Mouse (Mus musculus) neutrophil, adult 5-6 weeks (primary cell): Measurements from ENCODE around the gene Ky. TPM values are rescaled to one million over a fixed set of nuclear protein-coding genes. Genes with fewer than 3 reads are reported as not detected.

ENCODE experiments used
- ATAC-seq: fragments of 151-379, 151-347 bp; 2 replicates; pipeline ENCODE4 v1.8.0; 2017; ENCODE audit warnings: mild to moderate bottlenecking, moderate TSS enrichment; ENCODE audit not compliant: insufficient number of reproducible peaks, poor library complexity, low FRiP score, severe bottlenecking; ENCODE audit errors: extremely low read depth
- total RNA-seq: library from RNA; stranded (forward); fragments of 200-1000 nt; gene quantifications from 2 replicates; pipeline ENCODE4 v1.2.3, GENCODE M21; 2017

Gene Ky
- total RNA-seq, 1 experiment from 2014 or later: not detected

- ATAC-seq: no peak
These were observed 5.8 kb upstream of the Ky start for GRCm38 (mm10) chr9:102499746-102500145.

GRCm38 (mm10) chr9:102501113-102501512 lies 4.4 kb upstream of the Ky start:
- no peak for ATAC-seq

DNA sequence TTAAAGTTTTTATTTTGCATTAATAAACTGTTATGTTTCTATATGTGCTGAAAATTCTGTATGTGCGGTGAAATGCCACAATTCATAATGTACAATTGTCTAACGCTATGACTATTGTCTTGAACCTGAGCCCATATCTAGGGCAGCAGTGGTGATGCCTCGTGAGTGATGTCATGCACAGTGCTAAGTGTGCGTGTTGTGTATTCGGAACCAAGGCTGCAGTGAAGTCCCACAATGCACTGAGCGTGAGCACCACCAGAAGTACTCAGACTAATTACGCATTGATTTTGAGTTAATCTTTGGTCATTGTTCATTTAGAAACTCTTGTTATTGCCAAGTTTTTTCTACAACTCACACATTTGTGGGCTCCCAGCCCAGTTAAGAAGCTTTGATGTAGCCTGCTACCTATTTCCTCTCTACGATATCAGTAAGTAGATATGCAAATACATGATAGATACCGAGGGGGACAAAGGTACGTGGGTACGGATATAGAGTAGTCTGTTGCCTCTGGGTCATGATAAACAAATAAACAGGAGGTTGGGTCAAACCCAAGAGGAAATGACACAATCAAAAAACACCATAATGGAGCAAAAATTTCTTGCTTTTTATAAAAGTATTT lies 3.4 kb upstream of the Ky start:
- no peak for ATAC-seq

GRCm38 (mm10) chr9:102504716-102505378 lies 703 bp upstream of the Ky start:
- no peak for ATAC-seq

- ATAC-seq: no peak
These were observed 2.8 kb downstream of the Ky start for GRCm38 (mm10) chr9:102508315-102508714.

- ATAC-seq: no peak
These were observed 5.9 kb downstream of the Ky start for GRCm38 (mm10) chr9:102511423-102511822.

DNA sequence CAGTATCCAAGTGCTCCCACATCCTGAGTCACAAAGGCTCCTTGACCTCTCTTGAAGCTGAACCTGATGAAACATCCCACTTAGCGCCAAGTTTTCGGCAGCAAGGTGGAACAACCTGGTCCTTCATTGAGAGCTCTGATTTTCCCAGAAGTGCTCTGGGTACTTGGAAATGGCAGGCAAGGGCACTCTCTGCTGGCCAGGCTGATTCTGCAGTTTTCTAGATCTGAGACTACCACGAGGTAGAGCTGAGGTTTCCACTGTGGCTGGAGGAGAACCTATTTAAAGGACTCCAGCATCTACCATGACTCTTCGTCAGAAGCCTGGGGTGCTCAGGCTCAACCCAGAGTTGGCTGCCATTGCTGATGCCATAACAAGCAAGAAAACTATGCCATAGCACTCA lies 8.0 kb downstream of the Ky start:
- no peak for ATAC-seq

DNA sequence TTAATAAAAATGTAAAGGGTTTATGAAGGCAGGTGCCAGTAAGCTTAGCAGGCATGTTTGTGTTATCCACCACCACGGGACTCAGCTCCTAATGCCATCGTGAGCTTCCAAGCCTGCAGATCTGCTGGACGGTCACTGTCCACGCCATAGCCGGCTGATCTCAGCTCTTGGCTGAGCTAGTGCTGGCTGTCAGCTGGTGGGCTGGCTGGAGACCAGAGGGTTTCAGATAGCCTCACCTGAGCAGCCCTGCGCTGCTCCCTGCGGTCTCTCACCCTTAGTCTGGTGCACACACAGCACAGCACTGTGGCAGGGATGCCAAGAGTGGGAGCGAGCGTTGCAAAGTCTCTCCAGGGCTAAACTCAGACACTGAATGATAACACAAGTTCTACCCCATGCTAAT lies 12.9 kb downstream of the Ky start:
- ATAC-seq: no peak

- ATAC-seq: peak; percentile 49; the same call in 1 of the 2 replicates
These were observed 15.8 kb downstream of the Ky start for GRCm38 (mm10) chr9:102521396-102521795.

DNA sequence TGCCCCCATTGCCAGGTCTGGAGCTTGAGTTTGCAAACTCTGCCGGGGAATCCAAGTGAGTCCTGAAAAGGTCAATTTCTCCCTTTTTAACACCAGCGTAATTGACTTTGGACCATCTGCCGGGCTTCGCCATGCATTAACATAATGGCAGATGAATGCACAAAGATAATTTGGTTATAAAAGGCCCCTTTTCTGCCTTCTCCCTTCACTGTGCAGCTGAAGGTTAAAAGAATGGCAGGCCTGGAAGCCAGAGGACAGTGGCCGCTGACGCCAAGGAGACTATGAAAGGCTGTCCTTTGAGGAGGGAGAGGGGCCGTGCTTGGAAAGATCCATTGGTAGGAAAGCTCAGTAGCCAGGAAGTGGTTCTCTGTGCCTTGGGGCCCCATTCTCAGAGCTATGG lies 22.6 kb downstream of the Ky start:
- ATAC-seq: no peak

GRCm38 (mm10) chr9:102528561-102528960 lies 23.0 kb downstream of the Ky start:
- no peak for ATAC-seq

GRCm38 (mm10) chr9:102529008-102529407 lies 23.5 kb downstream of the Ky start:
- ATAC-seq: no peak

DNA sequence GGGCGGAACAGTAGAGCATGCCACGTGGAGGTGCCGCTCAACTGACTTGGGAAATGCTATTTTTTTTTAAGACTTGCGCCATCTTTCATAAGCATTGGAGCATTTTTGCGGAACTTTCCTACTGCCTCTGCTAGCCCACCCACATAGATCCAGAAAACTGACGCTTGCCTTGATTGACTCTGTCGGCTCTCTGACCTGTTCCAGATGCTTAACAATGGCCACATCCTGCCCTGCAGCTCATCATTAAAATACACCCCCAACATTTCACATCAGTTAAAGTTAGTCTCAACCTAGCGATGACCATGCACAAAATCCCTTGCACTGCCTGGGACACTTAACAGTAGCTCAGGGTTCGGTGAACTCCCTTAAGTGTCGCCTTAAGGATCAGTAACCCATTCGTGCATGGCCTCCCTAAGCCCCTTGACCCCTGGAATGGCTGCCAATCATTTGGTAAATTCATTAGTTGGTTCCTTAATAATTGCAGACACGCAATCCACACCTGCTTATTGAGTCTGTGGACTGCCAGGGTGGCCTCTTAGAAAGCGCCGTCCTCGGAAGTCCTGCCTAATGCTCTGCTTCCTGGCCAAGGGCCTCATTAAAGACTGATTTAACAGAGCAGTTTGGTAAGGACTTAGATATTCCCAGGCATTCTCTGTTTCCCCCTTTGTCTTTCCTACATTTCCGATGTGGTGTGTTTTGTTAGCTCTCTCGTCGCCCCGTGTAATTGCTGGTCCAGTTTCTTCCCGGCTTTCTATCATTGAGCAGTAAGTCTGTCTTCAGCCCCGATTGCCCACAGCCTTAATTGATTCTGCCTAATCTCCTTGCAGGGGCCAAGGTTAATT lies 25.7 kb downstream of the Ky start:
- ATAC-seq: no peak

GRCm38 (mm10) chr9:102536968-102537367 lies 31.4 kb downstream of the Ky start:
- no peak for ATAC-seq

- peak; percentile 25; the same call in 1 of the 2 replicates for ATAC-seq
These were observed 34.1 kb downstream of the Ky start for GRCm38 (mm10) chr9:102539699-102540098.

DNA sequence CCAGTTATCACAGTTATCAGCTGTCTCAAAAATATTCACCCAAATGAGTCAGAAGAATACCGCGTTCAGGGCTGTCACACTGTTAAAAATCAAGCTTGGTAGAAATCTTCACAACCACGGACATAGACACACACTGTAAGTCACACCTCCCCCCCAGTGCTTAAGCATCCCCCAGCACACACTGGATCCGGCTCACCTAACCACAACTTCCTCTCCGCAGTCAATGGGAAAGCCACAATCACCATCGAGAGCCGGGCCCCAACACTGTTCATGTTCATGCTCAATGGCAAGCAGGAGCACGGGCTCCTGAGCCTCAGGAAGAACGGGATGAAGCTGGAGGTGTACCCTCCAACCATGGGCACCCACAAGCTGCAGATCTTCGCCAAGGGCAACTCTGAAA lies 36.1 kb downstream of the Ky start:
- no peak for ATAC-seq

DNA sequence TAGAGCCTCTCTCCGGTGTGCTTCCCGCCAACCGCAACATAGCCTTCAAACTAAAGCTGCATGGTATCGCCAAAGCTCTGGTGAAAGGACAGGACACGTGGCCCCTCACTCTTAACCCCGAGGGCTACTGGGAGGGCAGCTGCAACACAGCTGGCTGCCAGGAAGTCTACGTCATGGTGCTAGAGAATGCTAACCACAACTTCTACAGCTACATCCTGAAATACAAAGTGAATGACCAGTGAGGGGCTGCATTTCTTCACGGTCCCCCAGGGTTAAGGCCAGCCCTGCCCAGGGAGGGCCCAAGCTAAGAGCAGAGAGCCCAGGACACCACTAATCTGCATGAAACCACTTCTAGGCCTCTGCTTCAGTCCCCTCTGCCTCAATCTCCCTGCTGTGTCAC lies 37.0 kb downstream of the Ky start:
- no peak for ATAC-seq

- ATAC-seq: no peak
These were observed 38.2 kb downstream of the Ky start for GRCm38 (mm10) chr9:102543761-102544115.

DNA sequence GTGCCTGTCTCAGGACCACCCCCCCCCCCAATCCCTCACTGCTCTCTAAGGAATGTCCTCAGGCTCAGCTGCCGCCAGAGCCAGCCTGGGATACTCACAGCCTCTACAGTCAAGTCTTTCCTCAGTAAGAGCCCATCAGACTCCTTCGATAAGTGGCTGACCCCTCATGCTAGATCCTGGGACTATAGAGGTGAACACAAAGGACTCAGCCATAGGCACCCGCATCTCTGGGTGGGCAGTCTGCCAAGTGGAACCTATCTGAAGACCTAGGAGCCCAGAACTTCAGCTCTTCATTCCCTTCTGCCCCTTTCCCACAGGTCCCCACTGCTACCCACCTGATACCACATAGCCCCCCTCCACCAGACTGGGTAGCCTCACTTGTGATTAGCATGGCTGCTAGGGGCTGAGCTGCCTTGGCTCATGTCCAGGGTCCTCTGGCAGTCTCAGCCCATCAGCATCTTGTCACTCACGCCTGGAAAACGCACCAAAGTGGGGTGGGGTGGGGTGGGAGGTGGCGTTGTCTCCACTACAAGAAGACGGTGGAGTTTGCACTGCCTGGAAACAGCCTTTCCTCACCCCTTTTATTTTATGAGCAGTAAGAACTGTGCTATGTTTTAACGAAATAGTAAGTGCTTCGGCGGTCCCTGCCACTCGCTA lies 38.7 kb downstream of the Ky start:
- no peak for ATAC-seq
